Mouse (Mus musculus) cerebellum, adult 2 months (tissue): ENCODE data around the gene Pdhx. TPM values are rescaled to one million over a fixed set of nuclear protein-coding genes. Genes with fewer than 3 reads are reported as not detected.

Source experiments
- DNase-seq, 2 experiments: peaks; one replicate each; pipeline ENCODE4 v3.0.0; 2021
- H3K27ac ChIP-seq: fragments of 200-500 bp; 2 replicates; pipeline ENCODE4 v1.5.1; 2012; ENCODE audit warnings: low read length, control low read depth, inconsistent platforms; ENCODE audit not compliant: insufficient read depth
- H3K27me3 ChIP-seq: fragments of 200-500 bp; 2 replicates; pipeline ENCODE4 v1.6.1; 2012; ENCODE audit warnings: inconsistent platforms, mild to moderate bottlenecking, low read length, moderate library complexity; ENCODE audit not compliant: control insufficient read depth, insufficient read depth
- H3K4me1 ChIP-seq: fragments of 200-500 bp; 2 replicates; pipeline ENCODE4 v1.6.1; 2011; ENCODE audit warnings: low read length; ENCODE audit not compliant: control insufficient read depth, insufficient read depth
- H3K4me3 ChIP-seq: fragments of 200-500 bp; replicated peaks from 2 replicates; pipeline ENCODE3; 2011; ENCODE audit warnings: mild to moderate bottlenecking, low read depth, low read length, control low read depth; ENCODE audit not compliant: insufficient read depth
- CTCF ChIP-seq: fragments of 200-500 bp; IDR thresholded peaks from 2 replicates; pipeline ENCODE4 v1.5.1; 2011; ENCODE audit warnings: low read depth, mild to moderate bottlenecking, control low read depth, low read length, moderate library complexity, borderline replicate concordance; ENCODE audit not compliant: insufficient read depth
- POLR2A ChIP-seq: fragments of 200-500 bp; IDR thresholded peaks from 2 replicates; pipeline ENCODE4 v1.6.1; 2011; ENCODE audit warnings: low read length, control low read depth, borderline replicate concordance; ENCODE audit not compliant: insufficient read depth
- polyA plus RNA-seq: library from polyadenylated mRNA; depleted of rRNA; stranded (reverse); fragments of >200 nt; gene quantifications from 2 replicates; pipeline ENCODE4 v1.2.3, GENCODE M21; 2012; rRNA removed

The Pdhx gene
- polyA plus RNA-seq, 1 experiment: 57.0 TPM

- TF ChIP-seq POLR2A: no peak
- TF ChIP-seq CTCF: no peak
- Histone ChIP-seq H3K4me1 (no peaks in the 10 kb centered on the region), H3K27me3 (no peaks in the 10 kb centered on the region), H3K4me3 (no peak overlapping the region), H3K27ac (no peak overlapping the region)
- no peak for DNase-seq
These were observed 101.4 kb downstream of the Pdhx start for GRCm38 (mm10) chr2:102971951-102972350.

Other genes starting within 250 kb of the Pdhx start
- gene Cd44, start 171.8 kb downstream of the Pdhx start, polyA plus RNA-seq: 4.1 and 4.5 TPM in 2 replicates
- gene Apip, start 162 bp upstream of the Pdhx start, polyA plus RNA-seq: 45.3 and 46.4 TPM in 2 replicates
- 0.11 and 0.13 TPM in 2 replicates for gene Ehf, start 229.8 kb upstream of the Pdhx start, polyA plus RNA-seq